Mouse (Mus musculus): ENCODE data around the gene Cbfa2t2.
"Not testable (repeated sequence)": the region's sequence is repeated elsewhere in the genome, so short reads cannot be mapped to it uniquely, and the experiment has no call there.

The Cbfa2t2 gene

DNA sequence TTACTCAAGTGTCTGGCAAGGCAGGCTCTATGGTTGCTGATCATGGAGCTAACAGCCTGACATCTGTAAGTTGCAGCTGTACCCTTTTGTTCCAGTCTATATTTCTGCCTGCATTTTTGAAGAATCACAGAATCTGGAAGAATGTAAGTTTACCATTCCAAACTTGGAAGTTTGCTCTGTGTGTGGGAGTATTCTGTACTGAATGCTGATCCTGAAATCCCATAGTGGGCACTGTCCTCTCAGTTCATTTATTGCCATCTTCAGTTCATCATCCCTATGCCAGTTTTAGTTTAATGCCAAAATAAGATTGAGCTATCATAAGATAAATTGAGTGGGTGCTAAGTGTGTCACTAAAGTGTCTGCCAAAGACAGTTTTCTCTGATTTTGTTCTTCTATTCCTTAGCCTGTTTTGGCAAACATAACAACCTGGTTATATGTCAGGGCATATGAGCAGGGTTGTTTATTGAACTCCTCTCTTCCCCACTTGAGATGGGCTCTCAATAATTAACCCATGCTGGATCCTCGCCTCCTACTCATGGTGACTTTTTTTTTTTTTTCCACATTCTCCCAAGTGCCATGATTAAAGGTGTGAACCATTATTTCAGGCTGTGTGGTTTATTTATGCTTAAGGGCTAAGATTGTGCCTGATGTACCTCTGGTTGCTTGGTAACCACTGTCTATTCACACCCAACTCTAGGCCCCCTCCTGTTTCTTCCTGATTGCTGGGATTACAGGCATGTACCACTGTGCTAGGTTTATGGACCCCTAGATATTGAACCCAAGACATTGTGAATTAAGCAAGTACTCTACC, 38.2 kb downstream of the Cbfa2t2 start:
- DNase-seq (ENCODE audit: low spot score), result no peak

DNA sequence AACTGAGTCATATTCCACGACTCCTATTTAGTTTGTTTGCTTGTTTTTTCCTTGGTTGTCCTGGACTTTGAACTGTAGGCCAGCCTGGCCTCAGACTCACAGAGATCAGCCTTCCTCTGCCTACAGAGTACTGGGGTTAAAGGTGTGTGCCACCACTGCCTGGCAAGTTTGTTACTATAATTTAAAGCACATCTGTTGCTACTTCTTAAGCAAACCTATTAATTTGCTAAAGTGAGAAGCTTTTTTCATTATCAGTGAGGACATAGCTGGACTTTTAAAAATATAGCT, 38.7 kb downstream of the Cbfa2t2 start:
- DNase-seq (ENCODE audit: low spot score), result no peak

DNA sequence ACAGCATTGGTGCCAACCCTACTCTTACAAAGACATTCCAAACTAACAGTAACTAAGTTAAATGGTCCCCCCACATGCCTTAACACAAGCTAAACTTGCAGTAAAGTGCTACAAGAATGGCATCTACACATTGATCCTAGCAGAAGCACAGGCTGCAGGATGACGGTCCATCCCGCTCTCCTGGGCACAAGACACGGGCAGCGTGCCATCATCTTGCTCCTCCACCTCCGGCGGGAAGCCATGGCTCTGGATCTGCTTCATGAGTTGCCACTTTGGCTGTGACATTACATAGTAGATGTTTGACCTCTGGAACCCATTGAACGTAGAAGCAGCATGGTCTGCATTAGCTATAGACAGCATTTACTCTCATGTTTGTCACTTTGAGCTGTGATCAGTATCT, 39.6 kb downstream of the Cbfa2t2 start:
- no peak for DNase-seq (ENCODE audit: low spot score)

- DNase-seq (ENCODE audit: low spot score), result peak; percentile 67
Measured at GRCm38 (mm10) chr2:154477028-154477427, 40.7 kb downstream of the Cbfa2t2 start.

DNA sequence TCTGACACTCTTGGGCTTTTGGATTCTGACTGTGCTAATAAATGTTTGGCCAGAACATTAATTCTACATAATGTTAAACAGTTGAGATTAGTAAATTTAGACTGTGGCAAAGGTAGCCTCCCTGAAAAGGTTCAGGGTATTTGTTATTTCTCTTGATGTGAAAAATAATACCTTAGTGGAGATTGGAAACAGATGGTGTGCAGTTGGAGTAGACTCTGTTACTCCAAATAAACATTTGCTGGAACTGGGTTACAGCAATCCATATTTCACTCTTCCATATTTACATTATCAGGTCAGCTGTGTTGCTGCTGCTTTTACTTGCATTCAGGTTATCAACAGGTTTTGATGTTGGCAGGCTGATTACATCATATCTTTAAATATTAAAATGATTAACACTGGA, 55.5 kb downstream of the Cbfa2t2 start:
- no peak for DNase-seq (ENCODE audit: low spot score)

GRCm38 (mm10) chr2:154493559-154493958, 57.3 kb downstream of the Cbfa2t2 start:
- not testable (repeated sequence) for DNase-seq (ENCODE audit: low spot score)

GRCm38 (mm10) chr2:154495021-154495420, 58.7 kb downstream of the Cbfa2t2 start:
- no peak for DNase-seq (ENCODE audit: low spot score)

GRCm38 (mm10) chr2:154498571-154498970, 62.3 kb downstream of the Cbfa2t2 start:
- DNase-seq (ENCODE audit: low spot score), result no peak

GRCm38 (mm10) chr2:154499717-154500247, 63.5 kb downstream of the Cbfa2t2 start:
- DNase-seq (ENCODE audit: low spot score), result no peak

DNA sequence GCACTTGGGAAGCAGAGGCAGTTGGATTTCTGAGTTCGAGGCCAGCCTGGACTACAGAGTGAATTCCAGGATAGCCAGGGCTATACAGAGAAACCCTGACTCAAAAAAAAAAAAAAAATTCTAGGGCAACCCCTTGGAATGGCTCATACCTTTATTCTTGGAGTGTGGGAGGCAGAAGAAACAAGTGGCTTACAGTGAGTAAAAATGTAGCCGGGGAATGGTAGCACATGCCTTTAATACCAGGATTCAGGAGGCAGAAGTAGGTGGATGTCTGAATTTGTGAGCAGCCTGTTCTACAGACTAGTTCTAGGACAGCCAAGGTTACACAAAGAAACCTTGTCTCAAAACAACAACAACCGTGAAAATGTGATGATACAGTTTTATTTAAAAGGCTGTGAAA, 64.5 kb downstream of the Cbfa2t2 start:
- no peak for DNase-seq (ENCODE audit: low spot score)

GRCm38 (mm10) chr2:154507076-154507475, 70.8 kb downstream of the Cbfa2t2 start:
- no peak for DNase-seq (ENCODE audit: low spot score)

- DNase-seq (ENCODE audit: low spot score), result no peak
Measured at GRCm38 (mm10) chr2:154507566-154508283, 71.4 kb downstream of the Cbfa2t2 start.

- DNase-seq (ENCODE audit: low spot score), result no peak
Measured at GRCm38 (mm10) chr2:154508450-154508849, 72.2 kb downstream of the Cbfa2t2 start.

- DNase-seq (ENCODE audit: low spot score), result no peak
Measured at GRCm38 (mm10) chr2:154510141-154510540, 73.9 kb downstream of the Cbfa2t2 start.

DNA sequence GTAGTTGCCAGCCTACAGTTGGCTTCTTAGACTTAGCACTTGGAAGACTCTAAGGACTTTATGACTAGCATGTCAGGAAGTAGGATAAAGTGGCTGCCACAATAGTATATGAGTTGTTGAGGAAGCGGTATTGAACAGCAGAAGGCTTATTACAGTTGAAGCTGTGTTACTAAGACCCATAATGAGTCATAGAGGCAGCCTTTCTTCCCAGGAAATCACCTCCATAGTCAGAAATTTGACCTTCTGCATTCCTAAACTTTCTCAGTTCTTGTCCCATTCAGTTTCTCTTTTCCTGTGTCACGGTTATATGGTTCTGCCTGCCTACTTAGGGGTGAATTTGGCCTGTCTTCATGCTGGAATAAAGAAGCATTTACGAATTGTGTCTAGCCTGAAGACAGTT, 80.7 kb downstream of the Cbfa2t2 start:
- DNase-seq (ENCODE audit: low spot score), result no peak

GRCm38 (mm10) chr2:154517424-154517823, 81.1 kb downstream of the Cbfa2t2 start:
- no peak for DNase-seq (ENCODE audit: low spot score)

DNA sequence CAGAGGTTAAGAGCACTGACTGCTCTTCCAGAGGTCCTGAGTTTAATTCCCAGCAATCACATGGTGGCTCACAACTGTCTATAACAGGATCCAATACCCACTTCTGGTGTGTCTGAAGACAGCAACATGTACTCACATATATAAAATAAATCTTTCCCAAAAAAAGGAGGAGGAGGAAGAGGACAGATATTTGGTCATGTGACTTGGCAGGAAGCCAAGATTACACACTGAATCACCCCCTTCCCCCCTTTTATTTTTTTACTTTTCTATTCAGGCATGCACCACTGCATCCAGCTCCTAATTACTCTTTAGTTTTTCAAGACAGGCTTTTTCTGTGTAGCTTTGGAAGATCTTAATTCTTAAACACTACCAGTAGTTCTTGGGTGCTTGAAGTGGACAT, 85.2 kb downstream of the Cbfa2t2 start:
- no peak for DNase-seq (ENCODE audit: low spot score)

GRCm38 (mm10) chr2:154522334-154522733, 86.1 kb downstream of the Cbfa2t2 start:
- DNase-seq (ENCODE audit: low spot score), result no peak

- DNase-seq (ENCODE audit: low spot score), result no peak
Measured at GRCm38 (mm10) chr2:154525285-154525684, 89.0 kb downstream of the Cbfa2t2 start.

- no peak for DNase-seq (ENCODE audit: low spot score)
Measured at GRCm38 (mm10) chr2:154526531-154526930, 90.2 kb downstream of the Cbfa2t2 start.

- DNase-seq (ENCODE audit: low spot score), result no peak
Measured at GRCm38 (mm10) chr2:154532888-154533287, 96.6 kb downstream of the Cbfa2t2 start.

- DNase-seq (ENCODE audit: low spot score), result no peak
Measured at GRCm38 (mm10) chr2:154534704-154535270, 98.5 kb downstream of the Cbfa2t2 start.

DNA sequence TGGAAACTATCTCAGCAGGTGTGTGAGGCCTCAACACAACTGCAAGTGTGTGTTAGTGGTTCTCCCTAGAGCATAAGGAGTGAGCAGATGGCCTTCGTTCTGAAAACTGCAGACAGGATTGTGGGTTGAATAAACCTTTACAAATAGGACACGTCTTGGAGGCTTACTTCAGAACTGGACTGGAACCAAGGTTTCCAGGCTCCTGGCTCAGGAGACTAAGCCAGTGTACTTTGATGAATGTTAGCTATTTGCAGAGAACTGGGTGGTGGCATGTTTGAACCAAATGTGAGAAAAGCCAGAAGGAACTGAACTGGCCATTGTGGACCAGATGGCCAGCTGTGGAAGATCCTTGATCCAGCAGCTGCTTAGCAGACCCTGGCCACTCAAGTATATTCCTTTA, 102.0 kb downstream of the Cbfa2t2 start:
- no peak for DNase-seq (ENCODE audit: low spot score)
